Mouse (Mus musculus) macrophage (primary cell): ENCODE results near the gene Hnrnpc. TPM values are rescaled to one million over a fixed set of nuclear protein-coding genes. Genes with fewer than 3 reads are reported as not detected.
A peak's percentile ranks its signal among the peaks of the same experiment; 100 is the strongest.

ENCODE experiments used
- H3K27ac ChIP-seq: fragments of 350-480 bp; formaldehyde crosslinking; 2 replicates; pipeline ENCODE4 v1.9.0; 2021
- H3K36me3 ChIP-seq: fragments of 350-480 bp; formaldehyde crosslinking; 2 replicates; pipeline ENCODE4 v1.9.0; 2021; ENCODE audit errors: inconsistent target
- H3K4me3 ChIP-seq: fragments of 350-480 bp; formaldehyde crosslinking; 2 replicates; pipeline ENCODE4 v1.9.0; 2021; ENCODE audit errors: inconsistent target
- H3K79me2 ChIP-seq: fragments of 350-480 bp; formaldehyde crosslinking; 2 replicates; pipeline ENCODE4 v1.9.0; 2021; ENCODE audit errors: inconsistent target
- WGBS: methylation state at CpG from one replicate; pipeline ENCODE4 v1.1.7; 2026; ENCODE audit warnings: inconsistent platforms; ENCODE audit not compliant: missing documents; 5-methylcytosine and 5-hydroxymethylcytosine counted together
- polyA plus RNA-seq: library from polyadenylated mRNA; stranded (reverse); fragments of 250-400 nt; gene quantifications from 3 replicates; pipeline ENCODE4 v1.2.4, GENCODE M21; 2018; ENCODE audit warnings: inconsistent platforms
- total RNA-seq, 78 experiments: library from RNA; depleted of rRNA; stranded (reverse); fragments of 250-400 nt; gene quantifications; 1 replicate in 9 of 78; 2 replicates in 24 of 78; 3 replicates in 43 of 78; 4 replicates in 2 of 78; pipeline ENCODE4 v1.2.4; 2018; ENCODE audit warnings: inconsistent platforms in 56 of 78

The Hnrnpc gene
- total RNA-seq (2018; cell fraction: chromatin; rRNA removed) = 100 to 1,000 TPM; 169 to 445 (median 256) TPM
- total RNA-seq (2018; cell fraction: cytosol; rRNA removed) = 100 to 1,000 TPM; 126 to 208 (median 164) TPM
- 100 to 1,000 TPM; 166 to 390 (median 238) TPM for total RNA-seq (2018; cell fraction: nucleus; rRNA removed)
- polyA plus RNA-seq = 156 to 310 TPM (median 188 TPM) in 3 replicates

- H3K36me3 ChIP-seq = no peaks in the 10 kb centered on the region
- H3K27ac ChIP-seq = peak within 1 kb of the TSS; percentile 83
- H3K79me2 ChIP-seq = peaks cover 48% of the 10 kb centered on the region
- 0% methylated on average over 50 of the region's 50 CpGs for WGBS
- peak within 1 kb of the TSS; percentile 96 for H3K4me3 ChIP-seq
Measured at GRCm38 (mm10) chr14:52103856-52104676, at the start of gene Hnrnpc. Hnrnpc (minus strand) TSS chr14:52104028.

- H3K4me3 ChIP-seq = no peak overlapping the region
- 69% methylated on average over 3 of the region's 3 CpGs for WGBS
- H3K27ac ChIP-seq = no peak overlapping the region
- no peaks in the 10 kb centered on the region for H3K36me3 ChIP-seq
- no peaks in the 10 kb centered on the region for H3K79me2 ChIP-seq
Measured at GRCm38 (mm10) chr14:52152613-52153012, 48.8 kb upstream of the Hnrnpc start.

GRCm38 (mm10) chr14:52152179-52152578 is 48.4 kb upstream of the Hnrnpc start:
- no peak overlapping the region for H3K4me3 ChIP-seq
- no peaks in the 10 kb centered on the region for H3K36me3 ChIP-seq
- no peak overlapping the region for H3K27ac ChIP-seq
- 96% methylated on average over 7 of the region's 7 CpGs for WGBS
- no peaks in the 10 kb centered on the region for H3K79me2 ChIP-seq

- Histone ChIP-seq H3K4me3 (no peak overlapping the region), H3K36me3 (no peaks in the 10 kb centered on the region), H3K27ac (no peak overlapping the region), H3K79me2 (no peaks in the 10 kb centered on the region)
- 86% methylated on average over 4 of the region's 4 CpGs for WGBS
Measured at GRCm38 (mm10) chr14:52149888-52150287, 46.1 kb upstream of the Hnrnpc start.

GRCm38 (mm10) chr14:52146540-52146939 is 42.7 kb upstream of the Hnrnpc start:
- Histone ChIP-seq H3K79me2 (no peaks in the 10 kb centered on the region), H3K36me3 (no peaks in the 10 kb centered on the region), H3K4me3 (no peak overlapping the region), H3K27ac (no peak overlapping the region)
- WGBS = 91% methylated on average over 4 of the region's 4 CpGs

GRCm38 (mm10) chr14:52144165-52144564 is 40.3 kb upstream of the Hnrnpc start:
- Histone ChIP-seq H3K27ac (no peak overlapping the region), H3K36me3 (no peaks in the 10 kb centered on the region), H3K4me3 (no peak overlapping the region), H3K79me2 (no peaks in the 10 kb centered on the region)
- WGBS = 71% methylated on average over 4 of the region's 4 CpGs

- WGBS = 15% methylated on average over 16 of the region's 16 CpGs
- H3K27ac ChIP-seq = no peak overlapping the region
Measured at GRCm38 (mm10) chr14:52141445-52142127, 37.8 kb upstream of the Hnrnpc start.

GRCm38 (mm10) chr14:52140577-52141444 is 37.0 kb upstream of the Hnrnpc start:
- peak overlapping the region; percentile 25 for H3K4me3 ChIP-seq
- no peaks in the 10 kb centered on the region for H3K79me2 ChIP-seq
- H3K27ac ChIP-seq = 0 out of 2 replicates have a peak overlapping the region, but pooled peaks have one; percentile 12
- H3K36me3 ChIP-seq = no peaks in the 10 kb centered on the region
- 7% methylated on average over 17 of the region's 19 CpGs for WGBS

More at GRCm38 (mm10) chr14:52141445-52142127, 37.8 kb upstream of the Hnrnpc start:
- H3K4me3 ChIP-seq = peak overlapping the region; percentile 25
- no peaks in the 10 kb centered on the region for H3K79me2 ChIP-seq
- no peaks in the 10 kb centered on the region for H3K36me3 ChIP-seq

GRCm38 (mm10) chr14:52133584-52133983 is 29.8 kb upstream of the Hnrnpc start:
- 6% methylated on average over 5 of the region's 5 CpGs for WGBS
- Histone ChIP-seq H3K27ac (no peak overlapping the region), H3K36me3 (no peaks in the 10 kb centered on the region), H3K79me2 (no peaks in the 10 kb centered on the region), H3K4me3 (no peak overlapping the region)

- Histone ChIP-seq H3K4me3 (no peak overlapping the region), H3K36me3 (no peaks in the 10 kb centered on the region), H3K27ac (no peak overlapping the region), H3K79me2 (no peaks in the 10 kb centered on the region)
- 95% methylated on average over 3 of the region's 3 CpGs for WGBS
Measured at GRCm38 (mm10) chr14:52124636-52125035, 20.8 kb upstream of the Hnrnpc start.

- H3K4me3 ChIP-seq = no peak overlapping the region
- WGBS = 29% methylated on average over 4 of the region's 4 CpGs
- no peaks in the 10 kb centered on the region for H3K79me2 ChIP-seq
- H3K36me3 ChIP-seq = no peaks in the 10 kb centered on the region
- no peak overlapping the region for H3K27ac ChIP-seq
Measured at GRCm38 (mm10) chr14:52123918-52124317, 20.1 kb upstream of the Hnrnpc start.

GRCm38 (mm10) chr14:52120169-52120568 is 16.3 kb upstream of the Hnrnpc start:
- Histone ChIP-seq H3K4me3 (peak overlapping the region; percentile 22; the same call in 1 of the 2 replicates), H3K79me2 (no peaks in the 10 kb centered on the region), H3K36me3 (no peaks in the 10 kb centered on the region), H3K27ac (peak overlapping the region; percentile 58)
- 5% methylated on average over 7 of the region's 7 CpGs for WGBS

GRCm38 (mm10) chr14:52118823-52119608 is 15.2 kb upstream of the Hnrnpc start:
- H3K79me2 ChIP-seq = no peaks in the 10 kb centered on the region
- H3K27ac ChIP-seq = peak overlapping the region; percentile 58
- no peaks in the 10 kb centered on the region for H3K36me3 ChIP-seq
- 8% methylated on average over 38 of the region's 38 CpGs for WGBS
- peak overlapping the region; percentile 22 for H3K4me3 ChIP-seq
